Mouse (Mus musculus): ENCODE results near the gene Pde4b.

GRCm38 (mm10) chr4:102533183-102534048, 446.1 kb downstream of the Pde4b start:
- TF ChIP-seq CTCF (IDR thresholded peaks at IDR 0.05; ENCODE audit: borderline replicate concordance, insufficient read depth, low read length) (no peak), POLR2A (IDR thresholded peaks at IDR 0.05; ENCODE audit: low read depth, low read length) (no peak)
